ENCODE assay signal across 27 mouse cellular contexts in genomic region chr2:160901656-160902412, GRCm38 (mm10). TPM values are rescaled to one million over a fixed set of nuclear protein-coding genes. Genes with fewer than 3 reads are reported as not detected.
DNase-seq lines count a peak whose midpoint lies in the region; ATAC-seq lines count a peak whose summit lies in the region.
"Had no signal": no experiment of that assay in that cellular context is flagged by ENCODE, and none has a peak within 500 bp of the region (broad histone marks: within the 10 kb centered on the region; RNA-seq: fewer than 3 reads in every experiment).

No protein-coding gene starts in this region.

- ATAC-seq in heart, embryonic 11.5 days (replicated peaks; ENCODE audit: insufficient number of reproducible peaks, low FRiP score, low TSS enrichment) = 0 out of 2 replicates have a peak, but pooled peaks have one; percentile 23
- 0 out of 2 replicates have a peak, but pooled peaks have one; percentile 16 for ATAC-seq in intestine, embryonic 14.5 days (replicated peaks; ENCODE audit: low FRiP score, low TSS enrichment, low read depth)
- ATAC-seq in intestine, embryonic 15.5 days = no peak
- ATAC-seq: activated CD4-positive, CD25-positive, alpha-beta regulatory T cell, adult 4 months; CD4-positive, CD25-positive, alpha-beta regulatory T cell, adult 4 months; forebrain, embryonic 13.5 days; forebrain, embryonic 16.5 days had no signal

- no peak overlapping the region for H3K27ac ChIP-seq in heart, embryonic 11.5 days (ENCODE audit: low read depth, low read length)
- H3K27ac ChIP-seq in intestine, embryonic 14.5 days (ENCODE audit: low read depth) = no peak overlapping the region
- H3K27ac ChIP-seq in intestine, embryonic 15.5 days = no peak overlapping the region
- no peak overlapping the region for H3K27ac ChIP-seq in forebrain, embryonic 10.5 days
- H3K27ac ChIP-seq: embryonic facial prominence, embryonic 10.5 days; embryonic facial prominence, embryonic 13.5 days; forebrain, embryonic 13.5 days; heart, adult 2 months; hindbrain, embryonic 12.5 days; hindbrain, embryonic 15.5 days had no signal

- 63% methylated on average over 7 of the region's 7 CpGs for WGBS in heart, embryonic 11.5 days (ENCODE audit: insufficient replicate concordance)
- whole genome bisulfite sequencing in intestine, embryonic 14.5 days = 66% methylated on average over 7 of the region's 7 CpGs
- 72% methylated on average over 7 of the region's 7 CpGs for WGBS in intestine, embryonic 15.5 days
- WGBS in forebrain, embryonic 10.5 days = 90% methylated on average over 7 of the region's 7 CpGs

- no peaks in the 10 kb centered on the region for H3K27me3 ChIP-seq in heart, embryonic 11.5 days (ENCODE audit: control insufficient read depth, insufficient read depth, low read length)
- H3K27me3 ChIP-seq in intestine, embryonic 14.5 days (replicated peaks; ENCODE audit: control insufficient read depth, insufficient read depth, low read length) = no peaks in the 10 kb centered on the region
- no peaks in the 10 kb centered on the region for H3K27me3 ChIP-seq in intestine, embryonic 15.5 days (replicated peaks)
- H3K27me3 ChIP-seq in forebrain, embryonic 10.5 days (ENCODE audit: poor library complexity, severe bottlenecking) = no peaks in the 10 kb centered on the region
- H3K27me3 ChIP-seq: embryonic facial prominence, embryonic 13.5 days; forebrain, embryonic 13.5 days; hindbrain, embryonic 12.5 days; hindbrain, embryonic 15.5 days had no signal

- DNase-seq in heart, adult 8-10 months (ENCODE audit: low spot score) = no peak
- DNase-seq in intestine, embryonic 14.5 days (ENCODE audit: low spot score) = no peak
- DNase-seq in MN1 (ENCODE audit: low spot score) = peak; percentile 41
- no peak for DNase-seq in forebrain, embryonic 10.5 days (ENCODE audit: extremely low spot score, low spot score)
- DNase-seq: adrenal gland, adult 8-10 months; adrenal gland, postnatal 25 days; cerebellum, adult 11-12 months; cerebellum, adult 8-10 months; cerebellum, postnatal 36 days; embryo, embryonic 11 days; gastrocnemius, postnatal 10 days; kidney, adult 11 months; kidney, adult 8-10 months had no signal

- H3K4me1 ChIP-seq in heart, embryonic 11.5 days (ENCODE audit: control insufficient read depth, insufficient read depth, low read length) = 0 out of 2 replicates have a peak, but pooled peaks cover 2% of the 10 kb centered on the region
- no peaks in the 10 kb centered on the region; the same call in 1 of the 2 replicates for H3K4me1 ChIP-seq in intestine, embryonic 14.5 days (replicated peaks; ENCODE audit: control insufficient read depth, insufficient read depth, low read length)
- 0 out of 2 replicates have a peak, but pooled peaks cover 3% of the 10 kb centered on the region for H3K4me1 ChIP-seq in intestine, embryonic 15.5 days (replicated peaks)
- no peaks in the 10 kb centered on the region for H3K4me1 ChIP-seq in forebrain, embryonic 10.5 days
- H3K4me1 ChIP-seq: embryonic facial prominence, embryonic 13.5 days; forebrain, embryonic 13.5 days; hindbrain, embryonic 12.5 days; hindbrain, embryonic 15.5 days had no signal

- H3K4me3 ChIP-seq in heart, embryonic 11.5 days (ENCODE audit: low read depth, low read length) = no peak overlapping the region
- no peak overlapping the region for H3K4me3 ChIP-seq in intestine, embryonic 14.5 days (ENCODE audit: low read depth, low read length)
- no peak overlapping the region for H3K4me3 ChIP-seq in intestine, embryonic 15.5 days (replicated peaks)
- H3K4me3 ChIP-seq in forebrain, embryonic 10.5 days = no peak overlapping the region
- H3K4me3 ChIP-seq: embryonic facial prominence, embryonic 10.5 days; embryonic facial prominence, embryonic 13.5 days; erythroblast, embryonic 14.5 days; forebrain, embryonic 13.5 days; heart, adult 2 months; hindbrain, embryonic 12.5 days; hindbrain, embryonic 15.5 days had no signal

- no peaks in the 10 kb centered on the region for H3K9me3 ChIP-seq in heart, embryonic 11.5 days (replicated peaks; ENCODE audit: control insufficient read depth, low read length)
- no peaks in the 10 kb centered on the region for H3K9me3 ChIP-seq in intestine, embryonic 14.5 days (ENCODE audit: control insufficient read depth, low read length)
- H3K9me3 ChIP-seq in intestine, embryonic 15.5 days = no peaks in the 10 kb centered on the region
- H3K9me3 ChIP-seq in forebrain, embryonic 10.5 days = no peaks in the 10 kb centered on the region
- H3K9me3 ChIP-seq: embryonic facial prominence, embryonic 10.5 days; embryonic facial prominence, embryonic 13.5 days; forebrain, embryonic 13.5 days; hindbrain, embryonic 12.5 days; hindbrain, embryonic 15.5 days had no signal

- H3K9ac ChIP-seq in heart, embryonic 11.5 days (ENCODE audit: low read depth, low read length) = no peak overlapping the region
- no peak overlapping the region for H3K9ac ChIP-seq in intestine, embryonic 14.5 days (ENCODE audit: low read length)
- H3K9ac ChIP-seq in intestine, embryonic 15.5 days = no peak overlapping the region
- H3K9ac ChIP-seq: embryonic facial prominence, embryonic 13.5 days; forebrain, embryonic 13.5 days; hindbrain, embryonic 12.5 days; hindbrain, embryonic 15.5 days had no signal

- no peaks in the 10 kb centered on the region for H3K36me3 ChIP-seq in heart, embryonic 11.5 days (ENCODE audit: control insufficient read depth, insufficient read depth, low read length)
- H3K36me3 ChIP-seq in intestine, embryonic 14.5 days (ENCODE audit: control insufficient read depth, insufficient read depth, low read length) = peaks cover 2% of the 10 kb centered on the region; the same call in 1 of the 2 replicates
- no peaks in the 10 kb centered on the region for H3K36me3 ChIP-seq in intestine, embryonic 15.5 days
- H3K36me3 ChIP-seq in forebrain, embryonic 10.5 days (replicated peaks) = no peaks in the 10 kb centered on the region
- H3K36me3 ChIP-seq: embryonic facial prominence, embryonic 10.5 days; hindbrain, embryonic 12.5 days; hindbrain, embryonic 15.5 days had no signal

- no peak overlapping the region for H3K4me2 ChIP-seq in heart, embryonic 11.5 days
- no peak overlapping the region for H3K4me2 ChIP-seq in intestine, embryonic 14.5 days (ENCODE audit: low read length)
- H3K4me2 ChIP-seq in intestine, embryonic 15.5 days (replicated peaks) = no peak overlapping the region
- H3K4me2 ChIP-seq: embryonic facial prominence, embryonic 13.5 days; forebrain, embryonic 13.5 days; hindbrain, embryonic 12.5 days; hindbrain, embryonic 15.5 days had no signal

RNA-seq across cellular contexts. Expression of gene Emilin3, which starts 10.3 kb away (rescaled TPM):
- 0.83 and 1.5 TPM in 2 replicates for polyA plus RNA-seq in heart, embryonic 11.5 days (2014; fragmentation: Nextera tagmentation; extraction: Ambion mirVana)
- total RNA-seq in heart, adult 8-10 months (2022) = 1 to 10 TPM in 3 of 4 experiments, under 1 TPM in 1; 0.57 to 3.0 (median 1.9) TPM
- polyA plus RNA-seq in intestine, embryonic 14.5 days (2014; fragmentation: Nextera tagmentation; extraction: Ambion mirVana) = 28.8 and 29.0 TPM in 2 replicates
- polyA plus RNA-seq in intestine, embryonic 15.5 days (2015; fragmentation: Nextera tagmentation; extraction: Ambion mirVana) = 29.5 and 33.0 TPM in 2 replicates
- 2.0 and 2.2 TPM in 2 replicates for polyA plus RNA-seq in forebrain, embryonic 10.5 days (2016; fragmentation: Nextera tagmentation; extraction: Ambion mirVana)
- total RNA-seq: adrenal gland, adult 8-10 months; adrenal gland, postnatal 25 days; hematopoietic stem cell, adult 5-6 weeks; MEL had no signal
- polyA plus RNA-seq: activated CD4-positive, CD25-positive, alpha-beta regulatory T cell, adult 4 months; CD4-positive, CD25-positive, alpha-beta regulatory T cell, adult 4 months; erythroblast, embryonic 14.5 days had no signal

RNA-seq across cellular contexts. Expression of gene Lpin3, which starts 21.4 kb away (rescaled TPM):
- 0.83 and 1.1 TPM in 2 replicates for polyA plus RNA-seq in heart, embryonic 11.5 days (2014; fragmentation: Nextera tagmentation; extraction: Ambion mirVana)
- total RNA-seq in heart, adult 8-10 months (2022) = 1 to 10 TPM; 3.6 to 6.6 (median 4.9) TPM
- polyA plus RNA-seq in intestine, embryonic 14.5 days (2014; fragmentation: Nextera tagmentation; extraction: Ambion mirVana) = 3.7 and 4.5 TPM in 2 replicates
- polyA plus RNA-seq in intestine, embryonic 15.5 days (2015; fragmentation: Nextera tagmentation; extraction: Ambion mirVana) = 7.6 and 9.7 TPM in 2 replicates
- 0.74 and 1.0 TPM in 2 replicates for polyA plus RNA-seq in forebrain, embryonic 10.5 days (2016; fragmentation: Nextera tagmentation; extraction: Ambion mirVana)
- total RNA-seq: hematopoietic stem cell, adult 5-6 weeks had no signal
- polyA plus RNA-seq: erythroblast, embryonic 14.5 days; forebrain, embryonic 16.5 days had no signal

RNA-seq across cellular contexts. Expression of gene Zhx3, which starts 29.0 kb away (rescaled TPM):
- 5.1 and 6.2 TPM in 2 replicates for polyA plus RNA-seq in heart, embryonic 11.5 days (2014; fragmentation: Nextera tagmentation; extraction: Ambion mirVana)
- total RNA-seq in heart, adult 8-10 months (2022) = 10 to 100 TPM; 32.2 to 35.5 (median 33.1) TPM
- 7.5 and 8.2 TPM in 2 replicates for polyA plus RNA-seq in intestine, embryonic 14.5 days (2014; fragmentation: Nextera tagmentation; extraction: Ambion mirVana)
- polyA plus RNA-seq in intestine, embryonic 15.5 days (2015; fragmentation: Nextera tagmentation; extraction: Ambion mirVana) = 7.8 and 8.0 TPM in 2 replicates
- polyA plus RNA-seq in forebrain, embryonic 10.5 days (2016; fragmentation: Nextera tagmentation; extraction: Ambion mirVana) = 5.8 and 5.9 TPM in 2 replicates
